Mouse (Mus musculus): ENCODE results near the gene Usp35.

Gene Usp35

GRCm38 (mm10) chr7:97346111-97346821 lies 14.4 kb upstream of the Usp35 start:
- DNase-seq (ENCODE audit: low spot score) = no peak

DNA sequence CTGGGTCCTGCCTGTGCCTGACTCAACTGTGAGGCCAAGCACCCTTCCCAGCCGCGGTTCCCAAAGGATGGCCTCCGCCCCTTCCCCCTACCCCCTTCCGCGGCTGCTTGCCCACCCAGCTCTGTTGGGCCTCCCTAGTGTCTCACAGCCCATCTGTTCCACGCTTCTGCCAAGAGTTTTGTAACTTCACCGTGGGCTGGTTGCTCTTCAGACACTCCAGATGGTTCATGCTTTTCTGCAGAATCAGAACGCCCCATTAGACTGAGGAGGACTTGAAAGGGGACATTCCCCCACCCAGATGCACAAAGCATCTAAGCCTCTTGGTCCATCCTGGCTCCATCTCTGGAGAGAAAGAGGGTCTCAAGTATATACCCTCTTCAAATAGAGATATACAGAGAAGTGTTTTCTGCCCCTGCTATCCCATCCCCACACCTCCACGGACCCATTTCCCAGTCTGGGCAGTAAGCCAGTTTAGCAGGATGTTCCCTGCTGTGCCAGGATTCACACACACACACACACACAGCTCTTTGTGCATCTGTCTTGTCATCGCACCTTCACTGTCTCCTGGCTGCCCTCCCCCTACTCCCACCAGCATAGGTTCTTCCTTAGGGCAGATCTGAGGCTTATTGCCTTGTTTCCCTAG lies 13.5 kb upstream of the Usp35 start:
- DNase-seq (ENCODE audit: low spot score) = no peak

DNA sequence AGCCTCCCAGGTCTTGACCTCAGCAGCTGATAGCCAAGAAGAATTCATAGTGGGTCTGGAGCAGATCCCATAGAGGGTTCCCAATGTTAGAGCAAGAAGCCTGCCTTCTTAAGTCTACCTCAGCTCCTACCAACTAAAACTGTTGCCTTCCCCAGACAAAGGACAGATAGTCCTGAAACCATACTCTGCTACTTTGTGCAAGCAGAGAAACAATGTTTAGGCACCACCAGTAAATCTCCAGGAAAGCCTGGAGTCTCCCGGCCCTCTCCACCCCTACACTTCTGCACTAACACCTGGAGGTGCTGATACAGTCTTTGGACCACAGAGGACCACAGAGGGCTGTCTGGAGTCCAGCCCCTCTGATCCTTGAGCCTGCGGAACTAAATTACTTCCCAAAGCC lies 12.8 kb upstream of the Usp35 start:
- no peak for DNase-seq (ENCODE audit: low spot score)

DNA sequence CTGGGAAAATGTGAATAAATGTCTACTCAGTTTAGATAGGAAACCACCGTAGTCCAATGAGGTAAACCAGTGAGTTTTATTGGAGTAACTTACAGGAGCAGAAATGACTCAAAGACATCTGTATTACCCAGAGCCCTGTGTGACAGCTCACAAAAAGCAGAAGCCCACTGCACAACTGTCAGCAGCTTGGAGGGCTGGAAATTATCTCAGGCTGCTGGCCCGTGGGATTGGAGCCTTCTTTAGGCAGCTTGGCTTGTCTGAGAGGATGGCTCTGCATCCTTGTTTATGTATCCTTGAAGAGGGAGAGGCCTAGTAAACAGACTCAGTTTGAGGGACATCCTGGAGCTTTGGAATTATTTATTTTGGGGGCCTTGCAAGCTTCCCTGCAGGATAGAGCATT lies 11.1 kb upstream of the Usp35 start:
- peak; percentile 26 for DNase-seq (ENCODE audit: low spot score)

DNA sequence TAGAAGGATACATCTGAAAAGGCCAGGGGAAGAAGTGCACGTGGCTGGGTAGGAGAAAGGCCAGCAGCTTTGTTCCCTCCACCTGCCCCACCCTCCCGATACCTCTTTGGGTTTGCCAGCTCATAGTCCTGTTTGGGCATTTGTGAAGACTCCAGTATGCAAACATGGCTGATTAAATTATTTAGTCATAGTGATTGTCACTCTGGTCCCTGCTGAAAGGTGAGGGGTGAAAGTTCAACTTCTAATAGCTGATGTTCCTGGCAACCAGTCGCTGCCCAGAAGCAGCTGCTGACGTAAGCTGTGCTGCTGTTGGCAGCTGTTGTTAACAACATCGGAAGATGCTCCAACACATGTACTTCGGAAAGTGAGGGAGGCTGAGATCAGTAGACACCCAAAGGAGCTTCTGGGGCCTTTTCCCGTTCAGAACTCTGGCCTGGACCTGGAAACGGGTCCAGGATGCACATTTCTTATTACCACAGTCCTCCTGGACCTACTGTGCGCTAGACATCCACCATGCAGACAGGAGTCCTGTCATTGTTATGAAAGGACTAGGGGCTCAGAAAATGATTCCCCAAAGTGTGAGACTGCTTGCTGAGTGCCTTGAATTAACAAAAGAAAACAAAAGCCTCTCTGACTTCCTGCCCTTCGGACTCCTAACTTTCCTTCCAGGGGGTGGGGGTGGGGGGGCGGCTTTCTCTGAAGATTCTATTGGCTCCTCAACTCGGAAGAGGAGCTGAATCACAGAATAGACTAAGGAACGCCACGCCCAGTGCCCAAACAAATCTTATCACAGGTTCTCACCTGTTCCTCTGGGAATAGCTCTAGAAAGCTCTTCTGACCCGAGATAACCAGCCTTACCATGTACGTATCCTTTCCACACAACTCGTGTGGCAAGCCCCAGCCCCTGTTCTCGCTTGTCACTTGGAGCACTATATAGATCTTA lies 9.4 kb upstream of the Usp35 start:
- peak; percentile 85 for DNase-seq (ENCODE audit: low spot score)

DNA sequence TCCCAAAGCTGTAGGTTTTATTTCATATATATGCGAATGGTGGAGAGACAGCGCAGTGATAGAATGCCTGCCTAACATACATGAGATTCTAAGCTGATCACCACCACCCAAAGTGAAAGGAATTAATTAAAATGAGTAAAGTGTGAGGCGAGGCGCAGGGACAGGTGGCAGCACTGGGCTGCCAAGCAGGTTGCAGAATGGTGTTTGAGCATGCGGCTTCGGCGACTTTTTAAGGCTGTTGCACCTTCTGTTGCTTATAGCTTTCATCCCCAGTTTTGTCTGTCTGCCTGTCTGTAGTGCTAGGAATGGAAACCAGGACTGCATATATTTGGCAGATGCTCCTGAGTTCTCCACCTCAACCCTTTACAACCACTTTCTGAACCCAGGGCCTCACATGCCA lies 7.8 kb upstream of the Usp35 start:
- no peak for DNase-seq (ENCODE audit: low spot score)

DNA sequence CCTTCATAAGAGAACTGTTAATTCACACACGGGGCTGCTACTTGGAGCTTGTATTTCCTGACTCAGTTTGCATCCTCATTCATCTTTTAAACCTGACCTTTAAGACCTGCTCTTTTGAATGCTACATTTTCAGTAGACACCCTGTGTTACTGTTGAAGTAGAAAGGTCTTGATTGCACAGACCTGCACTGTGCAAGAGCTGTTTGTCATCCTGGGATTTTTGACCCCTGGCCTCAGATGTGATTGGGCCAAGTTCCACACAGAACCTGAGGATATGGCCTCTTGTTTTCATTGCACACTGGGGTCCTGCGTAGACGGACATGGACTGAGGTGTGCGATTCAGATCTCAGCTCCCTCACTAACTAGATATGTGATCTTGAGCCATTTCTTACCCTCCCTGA lies 6.8 kb upstream of the Usp35 start:
- DNase-seq (ENCODE audit: low spot score) = peak; percentile 43

- no peak for DNase-seq (ENCODE audit: low spot score)
These were observed 4.9 kb upstream of the Usp35 start for GRCm38 (mm10) chr7:97336678-97337077.

- no peak for DNase-seq (ENCODE audit: low spot score)
These were observed 2.6 kb upstream of the Usp35 start for GRCm38 (mm10) chr7:97334406-97334805.

- no peak for DNase-seq (ENCODE audit: low spot score)
These were observed 1.5 kb upstream of the Usp35 start for GRCm38 (mm10) chr7:97333113-97333898.

DNA sequence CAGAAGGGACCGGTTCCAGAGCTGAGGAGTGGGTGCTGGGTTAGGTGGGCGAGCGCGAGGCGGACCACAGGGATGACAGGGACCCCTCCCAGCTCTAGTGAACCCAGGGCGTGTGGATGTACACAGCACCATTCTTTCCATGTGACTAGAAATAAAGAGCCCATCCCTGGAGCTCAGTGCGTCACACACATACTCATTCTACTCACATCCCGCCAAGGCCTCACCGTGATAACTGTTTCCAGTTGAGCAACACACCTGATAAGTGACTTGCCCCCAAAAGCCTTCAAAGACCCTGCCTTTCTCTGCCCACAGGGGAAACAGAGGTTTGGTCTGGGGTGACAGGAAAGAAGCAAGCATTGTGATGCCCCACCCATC lies 834 bp upstream of the Usp35 start:
- DNase-seq (ENCODE audit: low spot score) = no peak

GRCm38 (mm10) chr7:97330931-97331645 lies 732 bp downstream of the Usp35 start:
- DNase-seq (ENCODE audit: low spot score) = no peak

DNA sequence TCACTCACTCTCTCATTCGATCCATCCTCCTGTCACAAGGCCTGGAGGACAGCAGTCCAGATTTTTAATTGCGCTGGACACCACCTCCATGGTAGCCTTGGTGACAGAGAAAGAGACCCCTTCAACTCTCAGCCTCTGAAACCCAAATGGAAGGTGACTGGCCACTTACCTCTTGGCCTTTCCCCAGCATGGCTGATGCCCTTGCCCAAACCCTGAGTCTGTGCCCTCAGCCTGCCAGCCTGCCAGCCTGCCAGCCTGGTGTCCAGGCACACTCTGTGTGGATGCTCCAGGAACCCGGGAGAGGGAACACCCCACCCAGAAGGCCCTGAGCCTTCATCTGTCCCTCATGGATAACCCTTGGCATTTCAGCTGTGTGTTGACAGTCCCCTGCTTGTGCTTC lies 2.1 kb downstream of the Usp35 start:
- no peak for DNase-seq (ENCODE audit: low spot score)

- no peak for DNase-seq (ENCODE audit: low spot score)
These were observed 2.8 kb downstream of the Usp35 start for GRCm38 (mm10) chr7:97328891-97329588.

DNA sequence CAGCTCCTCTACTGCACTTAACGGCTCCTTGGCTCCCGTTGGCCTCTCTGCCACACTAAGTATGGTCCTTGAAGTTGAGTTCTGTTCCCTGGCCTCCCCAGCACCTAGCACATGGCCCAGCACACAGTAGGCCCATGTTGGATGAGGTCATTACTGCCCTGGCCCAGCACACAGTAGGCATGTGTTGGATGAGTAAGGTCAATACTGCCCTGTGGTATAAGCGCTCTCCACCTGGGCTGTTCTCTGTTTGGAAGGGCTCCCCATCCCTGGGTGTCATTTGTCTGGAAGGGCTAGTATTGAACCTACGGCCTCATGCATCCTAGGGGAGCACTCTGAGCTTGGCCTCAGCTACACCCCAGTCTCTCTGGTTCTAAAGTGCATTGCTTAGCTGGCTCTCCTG lies 4.4 kb downstream of the Usp35 start:
- no peak for DNase-seq (ENCODE audit: low spot score)

- DNase-seq (ENCODE audit: low spot score) = no peak
These were observed 6.4 kb downstream of the Usp35 start for GRCm38 (mm10) chr7:97325156-97325985.

DNA sequence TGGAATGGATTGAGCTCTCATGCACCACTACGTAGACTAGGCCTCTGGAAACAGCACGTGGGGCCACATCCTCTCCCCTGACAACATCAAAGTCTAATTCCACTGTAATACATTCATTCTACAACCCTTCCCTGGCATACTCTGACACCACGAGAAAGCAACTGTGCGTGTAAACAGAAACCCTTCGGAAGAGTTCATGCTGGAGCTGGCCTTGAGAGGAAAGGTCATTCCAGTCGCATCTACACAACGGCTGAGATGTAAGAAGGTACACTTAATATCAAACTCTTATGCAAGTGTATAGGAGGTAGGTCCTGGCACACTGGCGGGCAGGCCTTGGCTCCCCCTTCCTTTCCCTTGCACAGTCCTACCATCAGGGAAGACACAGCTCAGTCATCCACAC lies 7.5 kb downstream of the Usp35 start:
- no peak for DNase-seq (ENCODE audit: low spot score)

- DNase-seq (ENCODE audit: low spot score) = no peak
These were observed 14.1 kb downstream of the Usp35 start for GRCm38 (mm10) chr7:97317706-97318105.

DNA sequence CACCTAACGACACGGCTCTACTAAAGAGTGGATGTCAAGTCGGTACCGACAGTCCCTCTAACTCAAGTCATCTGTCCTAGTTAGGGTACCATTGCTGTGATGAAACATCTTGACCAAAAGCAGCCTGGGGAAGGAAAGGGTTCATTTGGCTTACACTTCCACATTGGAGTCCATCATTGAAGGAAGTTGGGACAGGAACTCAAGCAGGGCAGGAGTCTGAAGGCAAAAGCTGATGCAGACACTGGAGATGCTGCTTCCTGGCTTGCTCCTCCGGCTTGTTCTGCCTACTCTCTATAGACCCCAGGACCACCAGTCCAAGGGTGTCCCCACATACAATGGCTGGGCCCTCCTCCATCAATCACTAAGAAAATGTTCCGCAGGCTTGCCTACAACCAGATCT lies 16.2 kb downstream of the Usp35 start:
- no peak for DNase-seq (ENCODE audit: low spot score)

DNA sequence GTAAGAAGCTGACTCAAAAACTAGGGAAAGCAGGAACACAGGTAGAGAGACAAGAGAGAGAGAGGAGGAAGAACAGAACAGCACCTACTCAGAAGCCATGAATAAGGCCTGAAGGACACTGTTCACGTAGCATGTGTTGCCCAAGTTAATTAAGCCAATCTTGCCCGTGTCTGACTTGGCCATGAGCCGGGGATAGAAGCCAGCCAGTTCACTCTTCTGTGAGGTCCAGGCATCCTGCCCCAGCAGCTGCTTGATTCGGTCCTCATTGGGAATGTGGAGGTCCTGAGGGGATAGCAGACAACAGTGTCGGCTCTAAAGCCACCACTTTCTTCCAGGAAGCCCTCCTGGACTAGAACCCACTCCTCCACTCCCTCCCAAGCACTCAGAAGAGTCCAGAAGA lies 17.2 kb downstream of the Usp35 start:
- no peak for DNase-seq (ENCODE audit: low spot score)
